Mouse (Mus musculus) liver (tissue): ENCODE measurements around the gene Trip6.

ENCODE experiments used
- DNase-seq: peaks from one replicate; pipeline ENCODE4 v3.0.0-alpha.2; 2020; ENCODE audit warnings: mixed read lengths

The Trip6 gene

GRCm38 (mm10) chr5:137263897-137264720, 50.1 kb downstream of the Trip6 start:
- DNase-seq: no peak
